Mouse (Mus musculus) spleen, postnatal 36 days (tissue): ENCODE measurements around the gene Ptar1.
"Not testable (repeated sequence)": the region's sequence is repeated elsewhere in the genome, so short reads cannot be mapped to it uniquely, and the experiment has no call there.

Experiments used
- DNase-seq, 2 experiments: peaks; one replicate each; pipeline ENCODE4 v3.0.0; 2022; ENCODE audit warnings: low spot score in 2 of 2, mixed read lengths in 1 of 2

Gene Ptar1

GRCm38 (mm10) chr19:23687296-23688021 is at the start of gene Ptar1:
Ptar1 (plus strand) TSS chr19:23687429.
- DNase-seq = peak; percentile 87 to 88

GRCm38 (mm10) chr19:23643819-23644218 is 43.4 kb upstream of the Ptar1 start:
- no peak for DNase-seq

GRCm38 (mm10) chr19:23645347-23645746 is 41.9 kb upstream of the Ptar1 start:
- no peak for DNase-seq

GRCm38 (mm10) chr19:23647308-23647707 is 39.9 kb upstream of the Ptar1 start:
- no peak for DNase-seq

GRCm38 (mm10) chr19:23652644-23653043 is 34.6 kb upstream of the Ptar1 start, which contains the start of gene 1700028P14Rik:
1700028P14Rik (minus strand) TSS chr19:23652812.
- DNase-seq = no peak

GRCm38 (mm10) chr19:23653154-23653553 is 34.1 kb upstream of the Ptar1 start:
- DNase-seq = no peak

- DNase-seq = no peak
These were observed 29.8 kb upstream of the Ptar1 start for GRCm38 (mm10) chr19:23657261-23657932.

- no peak for DNase-seq
These were observed 28.9 kb upstream of the Ptar1 start for GRCm38 (mm10) chr19:23658350-23658749.

GRCm38 (mm10) chr19:23664083-23664482 is 23.1 kb upstream of the Ptar1 start:
- no peak for DNase-seq

- no peak for DNase-seq
These were observed 19.0 kb upstream of the Ptar1 start for GRCm38 (mm10) chr19:23668142-23668655.

GRCm38 (mm10) chr19:23673021-23673420 is 14.2 kb upstream of the Ptar1 start:
- no peak for DNase-seq

- DNase-seq = not testable (repeated sequence)
These were observed 11.6 kb upstream of the Ptar1 start for GRCm38 (mm10) chr19:23675656-23676055.

GRCm38 (mm10) chr19:23686962-23687295 is 300 bp upstream of the Ptar1 start:
- no peak for DNase-seq

- no peak for DNase-seq
These were observed 1.3 kb downstream of the Ptar1 start for GRCm38 (mm10) chr19:23688421-23688946.

GRCm38 (mm10) chr19:23694344-23694743 is 7.1 kb downstream of the Ptar1 start:
- no peak for DNase-seq

GRCm38 (mm10) chr19:23697861-23698260 is 10.6 kb downstream of the Ptar1 start:
- no peak for DNase-seq

GRCm38 (mm10) chr19:23698366-23698765 is 11.1 kb downstream of the Ptar1 start:
- DNase-seq = no peak

GRCm38 (mm10) chr19:23699131-23699530 is 11.9 kb downstream of the Ptar1 start:
- no peak for DNase-seq

GRCm38 (mm10) chr19:23702896-23703295 is 15.7 kb downstream of the Ptar1 start:
- DNase-seq = no peak

- no peak for DNase-seq
These were observed 18.2 kb downstream of the Ptar1 start for GRCm38 (mm10) chr19:23705383-23705782.

GRCm38 (mm10) chr19:23746506-23746905 is 59.3 kb downstream of the Ptar1 start:
- DNase-seq = no peak

GRCm38 (mm10) chr19:23757011-23757410 is 69.8 kb downstream of the Ptar1 start:
- no peak for DNase-seq
